Mouse (Mus musculus) kidney, adult 9 months (tissue): ENCODE measurements around the gene B3gnt3.
"Not testable (repeated sequence)": the region's sequence is repeated elsewhere in the genome, so short reads cannot be mapped to it uniquely, and the experiment has no call there.

Source experiments
- DNase-seq: peaks from one replicate; pipeline ENCODE4 v3.0.0; 2022

The B3gnt3 gene

DNA sequence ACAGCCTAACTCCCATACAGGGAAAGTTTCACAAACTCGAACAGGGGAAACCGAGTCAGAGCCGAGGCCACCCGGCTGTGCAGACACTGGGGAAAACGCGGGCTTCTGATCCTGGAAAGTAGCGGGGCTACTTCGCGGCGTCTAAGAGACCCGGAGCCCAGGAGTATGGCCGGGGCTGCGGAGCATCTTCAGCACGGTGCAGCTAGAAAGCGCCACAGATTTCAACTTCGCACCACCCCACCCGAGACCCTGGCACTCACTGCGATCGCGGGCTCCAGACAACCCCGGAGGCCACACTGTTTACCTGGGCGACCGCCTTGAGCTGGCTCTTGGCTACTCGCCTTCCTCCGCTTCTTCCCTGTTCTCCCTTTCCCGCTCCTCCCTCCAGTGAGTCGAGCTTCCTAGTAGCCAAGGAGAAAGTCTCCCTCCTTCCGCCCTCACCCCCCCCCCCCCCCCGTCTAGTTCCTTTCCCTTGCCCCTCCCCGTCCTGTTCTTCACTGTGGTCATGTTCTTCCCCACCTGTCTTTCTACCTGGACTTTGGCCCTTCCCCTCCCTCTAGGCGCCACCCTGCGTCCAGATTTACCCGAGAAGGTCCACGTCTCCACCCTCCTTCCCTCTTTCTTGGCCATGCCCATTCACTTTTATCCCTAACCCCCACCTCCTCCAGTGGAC, at the start of gene B3gnt3:
Gene B3gnt3, minus strand, starts transcription at position 376 of the 673 bp plus-strand sequence.
- no peak for DNase-seq

DNA sequence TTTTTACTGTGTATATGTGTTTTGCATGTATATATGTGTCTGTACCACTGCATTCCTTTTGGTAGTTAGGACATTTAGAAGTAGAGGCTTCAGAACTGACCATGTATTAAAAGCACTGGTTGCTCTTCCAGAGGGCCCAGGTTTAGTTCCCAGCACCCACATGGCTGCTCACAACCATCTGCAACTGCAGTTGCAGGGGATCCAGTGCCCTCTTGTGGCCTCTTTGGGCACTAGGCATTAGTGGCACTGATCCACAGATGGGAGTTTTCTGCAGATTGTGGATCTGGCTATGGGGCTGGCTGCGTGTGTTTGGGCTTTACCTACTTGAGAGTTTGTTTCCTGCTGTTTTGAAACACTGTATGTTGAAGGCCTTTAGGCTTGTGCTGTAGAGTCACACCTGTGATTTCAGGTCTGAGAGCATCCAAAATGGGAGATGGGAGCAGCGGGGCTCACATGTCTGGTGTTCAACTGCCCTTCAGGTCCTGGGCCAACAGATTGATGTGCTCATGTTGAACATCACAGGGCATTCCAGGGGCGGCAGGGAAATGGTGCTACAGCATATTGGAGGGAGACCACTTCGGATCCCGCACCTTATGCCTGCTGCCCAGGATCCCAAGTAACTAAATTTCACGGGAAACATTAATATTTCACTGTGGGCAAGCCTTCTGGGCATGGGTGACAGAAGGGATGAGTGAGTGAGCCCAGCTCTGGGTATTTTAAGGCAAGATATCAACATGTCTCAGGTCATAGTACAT, 47.9 kb upstream of the B3gnt3 start:
- DNase-seq = not testable (repeated sequence)

DNA sequence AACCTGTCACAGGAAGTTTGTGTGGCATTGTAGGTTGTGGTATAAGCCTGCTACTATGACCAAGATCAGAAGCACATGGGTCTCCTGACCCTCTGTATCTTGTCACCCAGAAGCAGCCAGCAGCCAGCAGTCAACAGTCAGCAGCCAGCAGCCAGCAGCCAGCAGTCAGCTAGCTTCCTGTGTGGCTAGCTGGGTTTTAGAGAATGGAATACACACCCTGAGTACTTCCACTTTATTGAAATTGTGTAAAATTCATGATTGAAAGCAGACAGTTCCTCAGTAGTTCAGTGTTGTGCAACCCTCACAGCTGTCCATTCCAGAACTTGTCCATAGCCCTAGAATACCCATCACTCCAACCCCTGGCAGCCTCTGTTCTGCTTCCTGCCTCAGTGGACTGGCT, 45.5 kb upstream of the B3gnt3 start:
- not testable (repeated sequence) for DNase-seq

GRCm38 (mm10) chr8:71745322-71745721, 43.7 kb upstream of the B3gnt3 start:
- DNase-seq = no peak

DNA sequence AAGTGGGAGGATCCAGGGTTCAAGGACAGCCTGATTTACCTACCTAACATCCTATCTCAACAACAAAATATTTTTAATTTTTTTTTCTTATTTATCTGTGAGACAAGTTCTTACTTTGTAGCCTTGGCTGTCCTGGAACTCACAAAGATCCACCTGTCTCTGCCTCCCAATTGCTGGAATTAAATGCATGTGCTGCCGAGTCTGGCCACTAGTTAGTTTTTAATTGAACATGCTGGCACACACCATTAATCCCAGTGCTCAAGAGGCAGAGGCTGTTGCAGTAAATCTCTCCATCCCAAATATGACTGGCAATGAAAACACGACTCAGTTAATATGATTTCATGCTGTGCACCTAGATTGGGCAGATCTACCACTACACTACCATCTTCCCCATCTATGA, 41.2 kb upstream of the B3gnt3 start:
- DNase-seq = no peak

- DNase-seq = no peak
Measured at GRCm38 (mm10) chr8:71741687-71742114, 40.1 kb upstream of the B3gnt3 start.

- DNase-seq = no peak
Measured at GRCm38 (mm10) chr8:71741226-71741625, 39.6 kb upstream of the B3gnt3 start.

- not testable (repeated sequence) for DNase-seq
Measured at GRCm38 (mm10) chr8:71738316-71738715, 36.7 kb upstream of the B3gnt3 start.

GRCm38 (mm10) chr8:71731652-71732230, 30.2 kb upstream of the B3gnt3 start:
- peak; percentile 65 for DNase-seq

DNA sequence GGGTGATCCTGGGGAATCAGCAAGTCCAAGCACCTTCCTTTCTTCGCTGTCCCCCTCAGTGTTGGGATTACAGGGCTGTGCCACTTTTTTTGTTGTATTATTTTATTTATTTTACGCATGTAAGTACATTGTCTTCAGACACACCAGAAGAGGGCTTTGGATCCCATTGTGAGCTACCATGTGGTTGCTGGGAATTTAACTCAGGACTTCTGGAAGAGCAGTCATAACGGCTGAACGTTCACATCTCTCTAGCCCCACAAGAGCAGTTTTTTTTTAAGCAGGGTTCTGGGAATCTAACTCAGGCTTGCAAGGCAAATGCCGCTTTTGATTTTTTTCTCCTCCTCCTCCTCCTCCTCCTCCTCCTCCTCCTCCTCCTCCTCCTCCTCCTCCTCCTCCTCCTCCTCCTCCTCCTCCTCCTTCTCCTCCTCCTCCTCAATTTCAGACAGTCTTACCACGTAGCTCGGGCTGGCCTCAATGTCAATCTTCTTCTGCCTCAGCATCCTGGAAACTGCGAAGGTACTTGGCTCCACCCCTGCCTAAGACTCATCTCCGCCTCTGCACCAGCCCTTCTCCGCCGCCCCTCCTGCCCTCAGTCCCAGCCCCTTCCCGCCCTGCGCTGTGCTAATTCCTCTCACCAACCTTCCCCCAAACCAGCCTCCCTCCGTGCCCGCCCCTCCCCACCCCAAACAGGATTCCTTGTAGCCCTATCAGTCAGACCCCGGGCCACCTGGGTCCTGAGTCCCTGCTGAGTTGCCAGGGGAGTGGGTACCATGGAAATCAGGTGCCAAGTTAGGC, 27.4 kb upstream of the B3gnt3 start:
- DNase-seq = no peak

GRCm38 (mm10) chr8:71728240-71728785, 26.7 kb upstream of the B3gnt3 start:
- DNase-seq = no peak

DNA sequence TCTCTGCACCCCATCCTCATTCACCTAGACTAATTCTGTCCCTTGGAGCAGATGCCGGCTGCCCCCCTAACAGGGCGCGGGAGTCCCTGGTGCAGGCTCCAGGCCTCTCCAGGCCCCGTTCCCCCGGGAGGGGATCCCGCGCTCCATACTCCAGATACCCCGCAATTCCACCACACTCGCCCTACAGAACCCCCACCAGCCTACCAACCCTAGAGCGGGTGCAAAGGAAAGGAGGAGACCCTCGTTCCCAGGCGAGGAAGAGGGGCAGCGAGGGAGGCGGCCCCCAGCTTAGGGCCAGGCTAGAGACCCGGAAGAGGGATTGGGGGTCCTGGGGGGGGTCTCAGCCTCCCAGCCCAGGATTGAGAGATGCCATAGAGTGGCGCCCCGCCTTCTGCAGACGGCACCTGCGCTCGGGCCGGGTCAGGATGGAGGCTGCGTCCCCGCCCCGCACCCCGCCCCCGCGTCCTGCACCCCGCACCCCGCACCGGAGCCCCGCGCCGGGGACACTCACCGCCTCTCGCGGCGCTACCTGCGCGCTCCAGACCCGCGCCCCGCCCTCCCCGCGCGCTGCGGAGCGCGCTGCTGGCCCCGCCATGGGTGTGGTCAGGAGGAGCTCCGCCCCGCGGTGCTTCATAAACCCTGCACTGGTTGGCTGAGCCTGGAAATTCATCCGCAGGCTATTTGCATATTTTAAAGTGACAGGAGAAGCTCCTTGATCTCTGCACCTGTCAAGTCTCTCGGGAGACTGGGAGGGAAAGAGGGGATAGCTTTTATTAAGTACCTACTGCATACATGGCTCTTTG, 23.7 kb upstream of the B3gnt3 start, which contains the start of gene Fcho1:
Gene Fcho1, minus strand, starts transcription at position 595 of the 803 bp plus-strand sequence.
- DNase-seq = peak; percentile 71

GRCm38 (mm10) chr8:71724389-71724788, 22.8 kb upstream of the B3gnt3 start:
- DNase-seq = no peak

DNA sequence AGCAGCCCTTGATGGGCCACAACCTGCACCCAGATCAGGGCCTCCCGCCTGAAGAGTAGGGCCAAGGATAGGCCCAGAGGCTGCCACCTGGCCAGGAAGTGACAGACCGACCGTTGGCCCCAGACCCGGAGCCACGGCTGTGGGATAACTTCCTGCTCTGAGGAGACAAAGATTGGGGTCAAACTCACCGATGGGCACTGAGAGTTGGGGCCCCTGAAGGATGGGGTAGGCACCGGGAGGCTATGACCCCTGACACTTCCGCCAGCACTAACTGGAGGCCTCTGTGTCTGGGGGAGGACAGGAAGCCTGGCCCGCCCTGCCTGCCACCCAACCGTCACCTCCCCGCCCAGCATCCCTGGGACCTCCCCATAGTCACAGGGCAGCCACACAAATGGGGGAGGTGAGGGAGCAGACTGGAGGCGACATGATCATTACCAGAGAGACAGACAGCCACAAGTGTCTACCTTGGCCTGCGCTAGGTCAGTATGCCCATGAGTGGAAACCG, 21.5 kb upstream of the B3gnt3 start:
- DNase-seq = no peak

DNA sequence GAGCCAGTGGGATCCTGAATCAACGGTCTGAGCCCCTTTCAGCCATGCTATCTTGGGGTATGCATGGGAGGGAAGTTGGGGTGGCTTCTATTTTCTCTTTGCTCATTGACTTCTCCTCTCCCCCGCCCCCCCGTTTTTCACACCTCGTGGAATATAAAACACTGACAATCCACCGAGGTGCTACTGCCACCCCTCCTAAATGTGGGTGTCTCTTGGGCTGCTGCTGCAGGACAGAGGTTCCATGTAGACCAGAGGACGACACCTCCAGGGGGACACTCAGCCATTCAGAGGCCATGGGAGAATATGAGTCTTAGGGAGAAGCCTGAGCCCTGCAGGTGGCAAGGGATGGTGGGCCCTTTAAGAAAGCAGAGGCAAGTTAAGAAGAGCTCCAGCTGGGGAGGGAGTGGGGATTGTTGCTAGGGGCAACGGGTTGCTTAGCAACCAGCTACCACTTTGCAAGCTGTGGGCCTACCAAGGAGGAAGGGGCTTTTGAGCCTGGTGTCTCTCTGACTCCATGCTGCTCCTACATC, 18.4 kb upstream of the B3gnt3 start:
- DNase-seq = no peak

DNA sequence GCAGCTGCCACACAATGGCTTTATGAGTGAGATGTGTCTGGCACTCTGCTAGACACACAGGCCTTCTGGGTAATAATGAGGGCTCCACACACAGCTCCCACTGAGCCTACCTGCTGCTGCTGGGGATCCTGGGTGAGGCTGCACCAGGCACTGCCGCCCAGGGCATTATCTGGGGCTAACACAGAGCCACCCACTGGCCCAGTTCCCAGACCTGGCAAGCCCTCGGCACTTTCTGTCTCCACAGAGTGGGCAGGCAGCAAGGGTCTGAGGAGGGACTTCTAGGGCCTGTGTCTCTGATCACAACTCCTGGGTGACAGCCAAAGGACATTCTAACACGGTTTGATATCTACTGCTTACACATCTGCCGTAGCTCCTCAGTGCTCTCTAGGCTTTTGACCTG, 17.6 kb upstream of the B3gnt3 start:
- DNase-seq = no peak

DNA sequence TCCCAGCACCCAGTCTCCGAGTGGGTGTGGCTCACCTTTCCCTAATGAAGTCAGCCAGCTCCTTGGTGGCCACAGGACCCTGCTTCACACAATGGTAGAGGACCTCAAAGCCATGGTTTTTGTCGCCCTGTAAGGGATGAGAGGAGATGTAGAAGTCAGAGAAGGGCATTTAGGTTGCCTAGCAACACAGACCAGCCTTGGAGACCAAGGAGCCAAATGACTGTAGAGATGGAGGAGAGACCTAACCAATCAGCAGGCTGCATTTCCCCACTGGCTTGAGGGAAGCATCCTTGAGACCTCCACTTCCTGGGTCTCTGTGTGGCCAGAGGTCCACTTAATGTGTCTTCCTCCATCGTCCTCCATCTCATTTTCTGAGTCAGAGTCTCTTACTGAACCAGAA, 16.7 kb upstream of the B3gnt3 start:
- no peak for DNase-seq

GRCm38 (mm10) chr8:71717096-71717495, 15.5 kb upstream of the B3gnt3 start:
- DNase-seq = no peak

GRCm38 (mm10) chr8:71716561-71717053, 15.0 kb upstream of the B3gnt3 start:
- DNase-seq = no peak

GRCm38 (mm10) chr8:71715531-71715930, 13.9 kb upstream of the B3gnt3 start:
- DNase-seq = no peak

GRCm38 (mm10) chr8:71711574-71711973, 10.0 kb upstream of the B3gnt3 start:
- DNase-seq = no peak
